Mouse (Mus musculus) left cerebral cortex, postnatal 25 days (tissue): ENCODE data around the gene Caskin1. TPM values are rescaled to one million over a fixed set of nuclear protein-coding genes. Genes with fewer than 3 reads are reported as not detected.
A peak's percentile ranks its signal among the peaks of the same experiment; 100 is the strongest.
"Not testable (repeated sequence)": the region's sequence is repeated elsewhere in the genome, so short reads cannot be mapped to it uniquely, and the experiment has no call there.

Source experiments
- DNase-seq, 2 experiments: peaks; one replicate each; pipeline ENCODE4 v3.0.0; 2022; ENCODE audit warnings: low spot score in 2 of 2, mixed read lengths in 1 of 2
- intact Hi-C: fragments of 180-260 bp; cut with DNase I; formaldehyde crosslinking; loops from one replicate; pipeline ENCODE4 v1.15.1; 2025
- total RNA-seq, 2 experiments: library from RNA; stranded (reverse); gene quantifications; 2 replicates each; pipeline ENCODE4 v1.2.3; 2021

Gene Caskin1
- total RNA-seq: 100 to 1,000 TPM; 115 to 121 TPM

GRCm38 (mm10) chr17:24488186-24488661 lies at the start of gene Caskin1:
TSS of gene Caskin1 (plus strand) at chr17:24488601.
- DNase-seq: peak in 1 of 2 experiments; percentile 83
- intact Hi-C loops: no loop called here

DNA sequence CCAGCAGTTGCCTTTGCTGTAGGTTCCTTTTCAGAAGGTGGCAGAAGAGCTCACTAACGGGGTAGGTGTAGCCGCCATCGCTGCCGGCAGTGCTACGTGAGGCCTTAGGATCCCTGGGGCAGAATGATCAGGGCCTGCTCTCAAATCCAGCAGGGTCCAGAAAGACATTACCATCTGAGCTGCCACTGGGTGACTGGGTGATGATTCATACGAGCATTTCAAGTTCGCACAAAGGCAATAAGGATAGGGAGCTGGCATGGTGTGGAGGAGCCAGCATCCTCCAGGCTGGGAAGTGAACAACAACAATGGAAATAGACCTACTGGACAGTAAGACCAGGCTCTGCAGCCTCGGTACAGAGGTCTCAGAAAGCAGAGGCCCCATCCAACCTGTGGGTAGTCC lies 48.0 kb upstream of the Caskin1 start:
- intact Hi-C loops: no loop called here
- no peak for DNase-seq

DNA sequence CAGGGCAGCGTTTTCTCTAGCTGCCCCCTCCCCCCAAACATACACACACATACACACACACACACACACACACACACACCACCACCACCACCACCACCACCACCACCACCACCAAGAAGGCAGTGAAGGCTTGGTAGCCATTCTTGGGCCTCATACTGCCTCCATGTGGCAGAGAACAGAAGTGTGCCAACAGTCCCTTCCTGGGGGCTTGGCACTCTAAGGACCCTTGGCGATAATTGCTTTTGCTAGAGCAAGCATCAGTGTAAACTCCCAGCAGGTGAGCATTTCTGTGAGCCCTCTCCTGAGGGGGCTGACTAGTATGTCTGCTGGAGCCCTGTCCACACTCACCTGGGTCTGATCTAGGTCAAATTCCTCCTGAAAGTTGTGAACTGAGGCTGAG lies 47.3 kb upstream of the Caskin1 start:
- intact Hi-C loops: no loop called here
- DNase-seq: no peak

DNA sequence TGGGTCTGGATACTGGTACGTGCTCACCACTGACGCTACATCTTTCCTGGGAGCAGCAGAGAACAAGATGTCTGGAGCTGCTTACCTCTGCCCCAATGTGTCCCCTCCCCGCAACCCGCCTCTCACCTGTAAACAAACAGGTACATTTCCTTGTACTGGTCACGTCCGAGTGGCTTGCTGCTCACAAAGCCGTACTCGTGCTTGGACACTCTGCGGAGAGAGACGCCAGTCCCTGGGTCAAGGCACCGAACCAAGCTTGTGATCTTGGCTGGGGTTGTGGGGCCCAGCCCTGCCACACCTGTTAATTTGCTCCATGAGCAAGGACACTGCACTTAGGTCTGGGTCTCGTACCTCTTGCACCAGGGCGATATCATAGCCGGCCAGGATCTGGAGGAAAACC lies 46.3 kb upstream of the Caskin1 start:
- DNase-seq: no peak
- intact Hi-C loops: no loop called here

DNA sequence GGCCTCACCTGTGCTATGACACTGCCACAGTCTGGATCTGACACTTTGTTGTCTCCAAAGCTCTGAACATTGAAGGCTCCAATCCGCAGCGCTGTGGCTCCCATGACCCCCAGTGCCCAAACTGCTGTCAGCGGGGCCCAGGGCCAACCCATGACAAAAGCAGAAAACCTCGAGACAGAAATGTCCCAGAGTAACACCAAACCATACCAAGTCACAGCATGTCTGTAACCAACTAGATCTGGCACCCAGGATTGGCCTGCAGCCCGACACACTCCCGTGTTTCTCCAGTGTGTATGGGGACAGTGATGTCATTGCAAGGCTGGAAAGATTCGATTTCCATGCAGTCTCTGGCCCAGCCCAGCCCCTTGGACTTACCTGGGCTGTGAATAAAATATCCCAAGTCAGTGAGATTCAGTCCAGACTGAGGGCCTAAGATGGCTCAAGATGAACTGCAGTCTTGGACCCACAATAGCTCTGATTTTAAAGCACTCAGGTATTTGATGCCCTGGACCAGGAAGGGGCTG lies 45.7 kb upstream of the Caskin1 start, which contains the start of gene Dnase1l2:
TSS of gene Dnase1l2 (minus strand) at position 474 of the 524 bp plus-strand sequence.
- intact Hi-C loops: no loop called here
- DNase-seq: no peak

- peak in 1 of 2 experiments; percentile 63 for DNase-seq
- intact Hi-C loops: no loop called here
Observed at GRCm38 (mm10) chr17:24443409-24443808, 45.0 kb upstream of the Caskin1 start.

DNA sequence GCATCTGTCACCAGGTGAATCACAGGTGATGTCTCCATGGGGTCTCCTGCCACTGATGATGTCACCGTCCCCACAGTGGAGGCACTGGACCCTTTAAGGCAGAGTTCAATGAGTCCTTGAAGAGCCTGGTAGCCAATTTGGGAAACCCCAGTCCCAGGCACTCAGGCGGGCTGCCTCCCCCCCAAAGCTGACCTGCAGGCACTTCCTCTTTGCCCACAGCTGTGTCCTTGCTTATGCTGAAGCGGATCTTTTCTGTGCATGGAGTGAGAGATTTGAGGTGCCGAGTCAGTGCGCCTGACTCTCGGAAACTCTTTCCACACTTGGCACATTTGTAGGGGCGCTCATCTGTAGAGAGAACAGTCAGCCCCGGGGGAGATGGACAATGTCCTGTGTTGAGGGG lies 41.8 kb upstream of the Caskin1 start:
- intact Hi-C loops: no loop called here
- no peak for DNase-seq

- intact Hi-C loops: no loop called here
- no peak for DNase-seq
Observed at GRCm38 (mm10) chr17:24449507-24449906, 38.9 kb upstream of the Caskin1 start.

GRCm38 (mm10) chr17:24451220-24451619 lies 37.2 kb upstream of the Caskin1 start:
- no peak for DNase-seq
- intact Hi-C loops: loop anchor here (5.0 kb wide), 1 partner anchor 34 kb away; no protein-coding TSS in a partner anchor

DNA sequence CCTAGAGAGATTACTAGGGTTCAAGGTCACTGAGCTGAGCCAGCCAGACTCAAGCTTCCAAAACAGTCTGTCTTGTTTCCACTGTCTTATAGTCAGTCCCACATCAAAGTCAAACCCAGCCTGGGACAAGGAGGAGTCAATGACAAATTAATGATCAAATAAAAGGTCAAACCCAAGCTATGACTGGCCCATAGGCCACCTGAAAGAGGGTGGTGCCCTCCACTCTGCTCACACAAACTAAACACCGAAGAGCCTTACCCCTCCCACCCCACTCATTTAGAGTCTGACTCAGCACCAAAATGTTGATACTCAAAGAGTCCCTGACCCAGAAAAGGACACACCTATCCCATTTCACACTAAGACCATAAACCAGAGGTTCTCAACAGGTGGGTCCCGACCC lies 35.0 kb upstream of the Caskin1 start:
- intact Hi-C loops: loop anchor here (5.0 kb wide), 1 partner anchor 36 kb away; no protein-coding TSS in a partner anchor
- no peak for DNase-seq

- intact Hi-C loops: loop anchor here (5.0 kb wide), 1 partner anchor 37 kb away; no protein-coding TSS in a partner anchor
Observed at GRCm38 (mm10) chr17:24454218-24454755, 34.1 kb upstream of the Caskin1 start.

GRCm38 (mm10) chr17:24454756-24455522 lies 33.5 kb upstream of the Caskin1 start:
- DNase-seq: peak; percentile 98 to 100
- intact Hi-C loops: loop anchor here (5.0 kb wide), 1 partner anchor 38 kb away; no protein-coding TSS in a partner anchor

More at GRCm38 (mm10) chr17:24454218-24454755, 34.1 kb upstream of the Caskin1 start:
- DNase-seq: no peak

DNA sequence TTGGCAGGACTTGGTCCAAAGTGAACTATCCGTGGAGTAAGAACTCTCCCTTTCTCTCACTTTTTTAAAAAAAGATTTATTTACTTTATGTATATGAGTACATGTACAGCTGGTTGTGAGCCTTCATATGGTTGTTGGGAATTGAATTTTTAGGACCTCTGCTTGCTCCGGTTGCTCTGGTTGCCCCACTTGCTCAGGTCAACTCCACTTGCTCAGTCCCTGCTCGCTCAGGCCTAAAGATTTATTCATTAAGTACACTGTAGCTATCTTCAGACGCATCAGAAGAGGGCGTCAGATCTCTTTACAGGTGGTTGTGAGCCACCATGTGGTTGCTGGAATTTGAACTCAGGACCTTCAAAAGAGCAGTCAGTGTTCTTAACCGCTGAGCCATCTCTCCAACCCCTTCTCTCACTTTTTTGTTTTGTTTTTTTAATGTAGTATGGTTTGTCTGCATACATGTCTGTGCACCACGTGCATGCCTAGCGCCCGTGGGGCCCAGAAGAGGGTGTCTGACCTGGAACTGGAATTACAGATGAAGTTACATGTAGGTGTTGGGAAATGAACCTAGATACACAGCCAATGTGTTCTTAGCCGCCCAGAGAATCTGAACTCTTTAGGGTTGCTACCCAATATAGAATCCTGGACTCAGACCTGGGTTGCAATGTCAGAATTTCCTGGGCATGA lies 32.7 kb upstream of the Caskin1 start:
- DNase-seq, intact Hi-C loops: not testable (repeated sequence)

GRCm38 (mm10) chr17:24461580-24461979 lies 26.8 kb upstream of the Caskin1 start:
- intact Hi-C loops: no loop called here
- no peak for DNase-seq

- intact Hi-C loops: no loop called here
- DNase-seq: no peak
Observed at GRCm38 (mm10) chr17:24462932-24463331, 25.5 kb upstream of the Caskin1 start.

GRCm38 (mm10) chr17:24463374-24464133 lies 24.8 kb upstream of the Caskin1 start:
- no peak for DNase-seq
- intact Hi-C loops: no loop called here

GRCm38 (mm10) chr17:24468636-24469246 lies 19.7 kb upstream of the Caskin1 start:
- intact Hi-C loops: no loop called here
- DNase-seq: no peak

DNA sequence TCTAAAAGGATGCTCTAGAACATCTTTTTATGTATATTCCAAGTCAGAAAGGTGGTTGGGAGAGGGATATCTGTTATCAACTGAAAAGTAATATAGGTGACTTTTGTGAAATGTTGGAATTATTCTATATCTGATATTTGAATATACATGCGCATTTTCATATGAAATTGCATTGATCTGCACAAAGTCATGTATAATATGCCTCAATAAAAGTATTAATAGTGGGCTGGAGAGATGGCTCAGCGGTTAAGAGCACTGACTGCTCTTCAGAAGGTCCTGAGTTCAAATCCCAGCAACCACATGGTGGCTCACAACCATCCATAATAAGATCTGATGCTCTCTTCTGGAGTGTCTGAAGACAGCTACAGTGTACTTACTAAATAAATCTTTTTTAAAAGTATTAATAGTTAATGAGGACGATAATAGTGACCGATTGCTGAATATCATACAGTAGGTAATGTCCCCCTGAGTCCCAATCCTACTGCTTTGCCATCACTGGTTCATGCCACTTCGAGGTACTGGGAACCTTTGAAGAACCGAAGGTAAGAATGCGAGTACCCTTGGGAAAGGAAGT lies 19.0 kb upstream of the Caskin1 start:
- intact Hi-C loops: no loop called here
- no peak for DNase-seq
